24 mouse cellular contexts compared by ENCODE assay signal in the genomic region with DNA sequence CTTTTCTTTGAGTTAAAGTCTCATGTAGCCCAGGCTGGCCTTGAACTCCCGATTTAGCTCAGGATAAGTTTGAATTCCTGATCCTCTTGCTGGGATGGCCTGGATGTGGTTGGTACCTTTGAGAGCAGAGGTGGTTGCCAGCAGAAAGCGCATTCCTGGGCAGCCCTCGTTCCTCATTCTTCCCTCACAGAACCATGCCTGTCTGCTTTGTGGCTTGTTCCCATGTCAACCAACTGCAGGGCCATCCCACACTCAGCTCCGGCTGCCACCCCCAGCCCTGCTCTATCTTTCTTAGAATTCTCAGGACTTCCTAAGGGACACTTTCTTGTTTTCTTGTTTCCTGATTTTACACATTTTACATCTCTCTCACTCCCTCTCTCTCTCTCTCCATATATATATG. TPM values are rescaled to one million over a fixed set of nuclear protein-coding genes. Genes with fewer than 3 reads are reported as not detected.
DNase-seq lines count a peak whose midpoint lies in the region; TF ChIP-seq lines count a peak whose summit lies in the region.
"Had no signal": no experiment of that assay in that cellular context is flagged by ENCODE, and none has a peak within 500 bp of the region (broad histone marks: within the 10 kb centered on the region; RNA-seq: fewer than 3 reads in every experiment).

No protein-coding gene starts in this region.

- no peak for DNase-seq in layer of hippocampus, adult 2 months (ENCODE audit: low spot score in 2 of 2)
- no peak for DNase-seq in layer of hippocampus, postnatal 14 days (ENCODE audit: low spot score in 2 of 2)
- DNase-seq in right cerebral cortex, adult 18-20 months, result peak; percentile 50
- no peak for DNase-seq in right cerebral cortex, adult 2 months (ENCODE audit: low spot score in 2 of 2)
- DNase-seq in brain, adult 2 months (ENCODE audit: low read depth, low spot score), result peak; percentile 66
- DNase-seq in kidney, adult 9 months, result no peak
- DNase-seq: adrenal gland, postnatal 10 days; B cell, adult 2 months; cerebellum, adult 11-12 months; cerebellum, adult 9-11 months; forebrain, postnatal 0 days; gastrocnemius, postnatal 14 days; heart, adult 18-20 months; heart, postnatal 4 days; kidney, adult 8-10 months; kidney, postnatal 10 days; left cerebral cortex, postnatal 4 days; liver, postnatal 0 days; midbrain, embryonic 14.5 days had no signal

- H3K27ac ChIP-seq in layer of hippocampus, adult 2 months, result peak overlapping the region; percentile 88
- H3K27ac ChIP-seq: embryonic facial prominence, embryonic 13.5 days; forebrain, embryonic 10.5 days; hindbrain, embryonic 13.5 days; liver, embryonic 12.5 days; stomach, embryonic 15.5 days had no signal

- H3K4me3 ChIP-seq in layer of hippocampus, adult 2 months, result no peak overlapping the region
- H3K4me3 ChIP-seq: embryonic facial prominence, embryonic 13.5 days; forebrain, embryonic 10.5 days; hindbrain, embryonic 13.5 days; liver, embryonic 12.5 days; stomach, embryonic 15.5 days had no signal

- no peak for TF ChIP-seq CTCF in layer of hippocampus, adult 2 months (conservative IDR thresholded peaks at IDR 0.05)

RNA-seq across cellular contexts. Expression of gene H2-DMb2, which starts 1.7 kb away (rescaled TPM):
- under 1 TPM; 0.77 to 0.96 TPM for total RNA-seq in layer of hippocampus, adult 2 months (2021)
- total RNA-seq in layer of hippocampus, postnatal 14 days (2021), result 1 to 10 TPM in 1 of 2 experiments, under 1 TPM in 1; 0.55 to 1.0 TPM

RNA-seq across cellular contexts. Expression of gene H2-DMb1, which starts 11.4 kb away (rescaled TPM):
- 1 to 10 TPM; 1.8 to 2.5 TPM for total RNA-seq in layer of hippocampus, adult 2 months (2021)
- under 1 TPM; 0.65 to 0.98 TPM for total RNA-seq in layer of hippocampus, postnatal 14 days (2021)

RNA-seq across cellular contexts. Expression of gene Brd2, which starts 19.0 kb away (rescaled TPM):
- 100 to 1,000 TPM; 196 to 200 TPM for total RNA-seq in layer of hippocampus, adult 2 months (2021)
- 100 to 1,000 TPM; 248 to 278 TPM for total RNA-seq in layer of hippocampus, postnatal 14 days (2021)

RNA-seq across cellular contexts. Expression of gene H2-DMa, which starts 22.1 kb away (rescaled TPM):
- 10 to 100 TPM; 26.2 to 33.1 TPM for total RNA-seq in layer of hippocampus, adult 2 months (2021)
- total RNA-seq in layer of hippocampus, postnatal 14 days (2021), result 10 to 100 TPM; 36.8 to 38.0 TPM

RNA-seq across cellular contexts. Expression of gene Tap1, which starts 45.9 kb away (rescaled TPM):
- total RNA-seq in layer of hippocampus, adult 2 months (2021), result 1 to 10 TPM; 3.3 to 3.4 TPM
- 1 to 10 TPM; 2.8 to 3.2 TPM for total RNA-seq in layer of hippocampus, postnatal 14 days (2021)

Comparison
In these comparisons a context has a peak if more than half of its experiments do, and no peak if none do; other contexts are left out.
1. DNase-seq: peak in right cerebral cortex, adult 18-20 months (single experiment) and brain, adult 2 months (single experiment); none in layer of hippocampus, adult 2 months (0 of 2), layer of hippocampus, postnatal 14 days (0 of 2), right cerebral cortex, adult 2 months (0 of 2) and kidney, adult 9 months (single experiment).